Mouse (Mus musculus) liver, embryonic 12.5 days (tissue): ENCODE results near the gene Hmx1. TPM values are rescaled to one million over a fixed set of nuclear protein-coding genes. Genes with fewer than 3 reads are reported as not detected.
A peak's percentile ranks its signal among the peaks of the same experiment; 100 is the strongest.

Experiments
- ATAC-seq: fragments of 200-750 bp; cut with Nextera tagmentation; 2 replicates; pipeline ENCODE4 v1.8.0; 2017; ENCODE audit warnings: moderate number of reproducible peaks, mild to moderate bottlenecking, moderate library complexity
- H3K27ac ChIP-seq: fragments of 300-500 bp; sonication (generic); 2 replicates; pipeline ENCODE4 v1.5.1; 2016; ENCODE audit warnings: mild to moderate bottlenecking
- H3K27me3 ChIP-seq: fragments of 300-500 bp; sonication (generic); replicated peaks from 2 replicates; pipeline ENCODE4 v1.6.1; 2016; ENCODE audit warnings: mild to moderate bottlenecking, moderate library complexity
- H3K36me3 ChIP-seq: fragments of 300-500 bp; sonication (generic); 2 replicates; pipeline ENCODE4 v1.6.1; 2016; ENCODE audit warnings: mild to moderate bottlenecking, moderate library complexity
- H3K4me1 ChIP-seq: fragments of 300-500 bp; sonication (generic); 2 replicates; pipeline ENCODE4 v1.6.1; 2016
- H3K4me2 ChIP-seq: fragments of 300-500 bp; sonication (generic); 2 replicates; pipeline ENCODE4 v1.6.1; 2016; ENCODE audit warnings: mild to moderate bottlenecking, moderate library complexity
- H3K4me3 ChIP-seq: fragments of 300-500 bp; sonication (generic); 2 replicates; pipeline ENCODE4 v1.5.1; 2016; ENCODE audit warnings: mild to moderate bottlenecking, moderate library complexity
- H3K9ac ChIP-seq: fragments of 300-500 bp; sonication (generic); 2 replicates; pipeline ENCODE4 v1.6.1; 2016; ENCODE audit warnings: mild to moderate bottlenecking, moderate library complexity
- H3K9me3 ChIP-seq: fragments of 300-500 bp; sonication (generic); replicated peaks from 2 replicates; pipeline ENCODE4 v1.6.1; 2016; ENCODE audit warnings: mild to moderate bottlenecking, moderate library complexity
- WGBS: fragments of 180-500 bp; shearing (Covaris S2); methylation state at CpG from one replicate; pipeline ENCODE4 v1.1.7; 2016; ENCODE audit not compliant: insufficient replicate concordance; 5-methylcytosine and 5-hydroxymethylcytosine counted together
- polyA plus RNA-seq: library from polyadenylated mRNA; unstranded; fragments of >200 nt; fragmentation: Nextera tagmentation; extraction: Ambion mirVana; gene quantifications from 2 replicates; pipeline ENCODE4 v1.2.1, GENCODE M21; 2016

The Hmx1 gene
- polyA plus RNA-seq, 1 experiment from 2014 or later = 0.32 TPM

GRCm38 (mm10) chr5:35389915-35390314 is 1.0 kb downstream of the Hmx1 start:
- 16% methylated on average over 3 of the region's 3 CpGs for WGBS
- no peak for ATAC-seq
- H3K9ac ChIP-seq = no peak overlapping the region
- H3K27ac ChIP-seq = no peak overlapping the region
- H3K9me3 ChIP-seq = no peaks in the 10 kb centered on the region
- no peaks in the 10 kb centered on the region for H3K36me3 ChIP-seq
- peaks cover 100% of the 10 kb centered on the region for H3K27me3 ChIP-seq
- H3K4me3 ChIP-seq = no peak overlapping the region
- no peak overlapping the region for H3K4me2 ChIP-seq
- H3K4me1 ChIP-seq = peaks cover 10% of the 10 kb centered on the region; the same call in 1 of the 2 replicates

- peaks cover 100% of the 10 kb centered on the region for H3K27me3 ChIP-seq
- no peaks in the 10 kb centered on the region for H3K36me3 ChIP-seq
- H3K27ac ChIP-seq = no peak overlapping the region
- peaks cover 10% of the 10 kb centered on the region; the same call in 1 of the 2 replicates for H3K4me1 ChIP-seq
- H3K4me2 ChIP-seq = peak overlapping the region; percentile 51
- no peak for ATAC-seq
- 0 out of 2 replicates have a peak overlapping the region, but pooled peaks have one; percentile 32 for H3K4me3 ChIP-seq
- WGBS = 3% methylated on average over 22 of the region's 22 CpGs
- H3K9me3 ChIP-seq = no peaks in the 10 kb centered on the region
- H3K9ac ChIP-seq = no peak overlapping the region
Observed at GRCm38 (mm10) chr5:35390848-35391655, 2.1 kb downstream of the Hmx1 start.

- no peaks in the 10 kb centered on the region for H3K36me3 ChIP-seq
- H3K27ac ChIP-seq = no peak overlapping the region
- H3K4me3 ChIP-seq = peak overlapping the region; percentile 32
- ATAC-seq = no peak
- H3K9ac ChIP-seq = no peak overlapping the region
- H3K27me3 ChIP-seq = peaks cover 99% of the 10 kb centered on the region
- H3K4me1 ChIP-seq = peaks cover 10% of the 10 kb centered on the region; the same call in 1 of the 2 replicates
- H3K4me2 ChIP-seq = peak overlapping the region; percentile 51
- under 1% methylated on average over 79 of the region's 88 CpGs for WGBS
- no peaks in the 10 kb centered on the region for H3K9me3 ChIP-seq
Observed at GRCm38 (mm10) chr5:35391656-35392333, 2.9 kb downstream of the Hmx1 start.

GRCm38 (mm10) chr5:35392334-35392695 is 3.4 kb downstream of the Hmx1 start:
- WGBS = 3% methylated on average over 37 of the region's 37 CpGs

GRCm38 (mm10) chr5:35395566-35396440 is 6.9 kb downstream of the Hmx1 start:
- Histone ChIP-seq H3K4me2 (no peak overlapping the region), H3K27ac (no peak overlapping the region), H3K9ac (no peak overlapping the region), H3K9me3 (no peaks in the 10 kb centered on the region), H3K36me3 (no peaks in the 10 kb centered on the region), H3K4me1 (no peaks in the 10 kb centered on the region), H3K27me3 (peaks cover 99% of the 10 kb centered on the region), H3K4me3 (no peak overlapping the region)
- WGBS = 6% methylated on average over 9 of the region's 9 CpGs
- ATAC-seq = no peak

More at GRCm38 (mm10) chr5:35392334-35392695, 3.4 kb downstream of the Hmx1 start:
- H3K9me3 ChIP-seq = no peaks in the 10 kb centered on the region
- H3K9ac ChIP-seq = no peak overlapping the region
- H3K27me3 ChIP-seq = peaks cover 99% of the 10 kb centered on the region
- H3K4me3 ChIP-seq = peak overlapping the region; percentile 32; the same call in 1 of the 2 replicates
- H3K4me1 ChIP-seq = peaks cover 10% of the 10 kb centered on the region; the same call in 1 of the 2 replicates
- H3K27ac ChIP-seq = no peak overlapping the region
- no peak for ATAC-seq
- peak overlapping the region; percentile 51 for H3K4me2 ChIP-seq
- no peaks in the 10 kb centered on the region for H3K36me3 ChIP-seq

- Histone ChIP-seq H3K4me2 (peak overlapping the region; percentile 6; the same call in 1 of the 2 replicates), H3K9ac (no peak overlapping the region), H3K27me3 (peaks cover 99% of the 10 kb centered on the region), H3K9me3 (no peaks in the 10 kb centered on the region), H3K36me3 (no peaks in the 10 kb centered on the region), H3K4me1 (no peaks in the 10 kb centered on the region), H3K4me3 (no peak overlapping the region), H3K27ac (no peak overlapping the region)
- whole genome bisulfite sequencing = 2% methylated on average over 57 of the region's 57 CpGs
- no peak for ATAC-seq
Observed at GRCm38 (mm10) chr5:35396976-35397641, 8.2 kb downstream of the Hmx1 start.

GRCm38 (mm10) chr5:35397642-35398309 is 8.9 kb downstream of the Hmx1 start:
- Histone ChIP-seq H3K27me3 (peaks cover 99% of the 10 kb centered on the region), H3K9ac (no peak overlapping the region), H3K4me3 (no peak overlapping the region), H3K27ac (no peak overlapping the region), H3K36me3 (no peaks in the 10 kb centered on the region), H3K4me2 (peak overlapping the region; percentile 6; the same call in 1 of the 2 replicates), H3K9me3 (no peaks in the 10 kb centered on the region), H3K4me1 (no peaks in the 10 kb centered on the region)
- ATAC-seq = no peak
- 3% methylated on average over 43 of the region's 52 CpGs for WGBS

- Histone ChIP-seq H3K9ac (no peak overlapping the region), H3K27me3 (peaks cover 99% of the 10 kb centered on the region), H3K4me1 (no peaks in the 10 kb centered on the region), H3K4me3 (no peak overlapping the region), H3K9me3 (no peaks in the 10 kb centered on the region), H3K4me2 (no peak overlapping the region), H3K36me3 (no peaks in the 10 kb centered on the region), H3K27ac (no peak overlapping the region)
- 4% methylated on average over 14 of the region's 14 CpGs for WGBS
- no peak for ATAC-seq
Observed at GRCm38 (mm10) chr5:35398310-35398910, 9.5 kb downstream of the Hmx1 start.

GRCm38 (mm10) chr5:35399061-35399460 is 10.2 kb downstream of the Hmx1 start:
- no peaks in the 10 kb centered on the region for H3K36me3 ChIP-seq
- H3K27me3 ChIP-seq = peaks cover 99% of the 10 kb centered on the region
- ATAC-seq = no peak
- H3K27ac ChIP-seq = no peak overlapping the region
- no peak overlapping the region for H3K9ac ChIP-seq
- no peak overlapping the region for H3K4me3 ChIP-seq
- H3K4me2 ChIP-seq = no peak overlapping the region
- H3K4me1 ChIP-seq = no peaks in the 10 kb centered on the region
- H3K9me3 ChIP-seq = no peaks in the 10 kb centered on the region
- WGBS = 6% methylated on average over 7 of the region's 7 CpGs

GRCm38 (mm10) chr5:35399704-35400320 is 10.9 kb downstream of the Hmx1 start:
- no peak overlapping the region for H3K4me2 ChIP-seq
- H3K4me3 ChIP-seq = no peak overlapping the region
- no peaks in the 10 kb centered on the region for H3K36me3 ChIP-seq
- no peak overlapping the region for H3K27ac ChIP-seq
- H3K27me3 ChIP-seq = peaks cover 99% of the 10 kb centered on the region
- no peak for ATAC-seq
- H3K9ac ChIP-seq = no peak overlapping the region
- H3K9me3 ChIP-seq = no peaks in the 10 kb centered on the region
- no peaks in the 10 kb centered on the region for H3K4me1 ChIP-seq
- 4% methylated on average over 48 of the region's 48 CpGs for WGBS
